Mouse (Mus musculus) kidney, adult 11 months (tissue): ENCODE measurements around the gene Pkn3.
"Not testable (repeated sequence)": the region's sequence is repeated elsewhere in the genome, so short reads cannot be mapped to it uniquely, and the experiment has no call there.

Experiments used
- DNase-seq: peaks from one replicate; pipeline ENCODE4 v3.0.0; 2022

The Pkn3 gene

DNA sequence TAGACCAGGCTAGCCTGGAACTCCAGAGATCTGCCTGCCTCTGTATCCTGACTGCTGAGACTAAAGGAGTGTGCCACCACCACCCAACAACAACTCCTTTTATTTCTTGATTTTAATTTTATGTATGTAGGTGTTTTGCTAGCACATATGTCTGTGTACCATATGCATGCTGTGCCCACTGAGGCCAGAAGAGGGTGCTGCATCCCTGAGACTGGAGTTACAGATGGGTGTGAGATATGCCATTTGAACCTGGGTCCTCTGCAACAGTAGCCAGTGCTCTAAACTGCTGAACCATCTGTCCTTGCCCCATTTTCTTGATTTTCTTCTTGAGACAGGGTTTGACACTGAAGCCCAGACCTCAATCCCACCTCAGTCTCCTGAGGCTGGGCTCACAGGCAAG lies 28.9 kb downstream of the Pkn3 start:
- peak; percentile 44 for DNase-seq

- no peak for DNase-seq
Observed at GRCm38 (mm10) chr2:30107646-30108045, 30.2 kb downstream of the Pkn3 start.

DNA sequence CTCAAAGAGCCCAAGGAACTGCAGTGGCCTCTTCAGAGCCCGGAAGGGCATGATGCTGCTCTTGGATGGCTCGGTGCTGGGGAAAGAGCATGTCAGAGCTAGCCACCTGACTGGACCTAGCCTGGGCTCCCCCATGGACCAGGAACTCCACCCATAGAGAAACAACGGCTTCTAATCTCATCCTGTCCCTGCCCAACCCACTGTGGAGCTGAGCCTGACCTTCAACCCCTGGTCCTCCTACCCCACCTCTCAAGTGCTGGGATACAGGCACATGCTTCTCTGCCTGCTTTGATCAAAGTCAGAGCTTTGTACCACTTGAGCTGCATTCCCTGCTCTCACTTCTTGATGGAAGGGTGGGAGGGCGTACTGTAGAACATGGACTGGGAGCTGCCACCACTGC lies 30.8 kb downstream of the Pkn3 start:
- no peak for DNase-seq

- no peak for DNase-seq
Observed at GRCm38 (mm10) chr2:30111500-30111899, 34.0 kb downstream of the Pkn3 start.

DNA sequence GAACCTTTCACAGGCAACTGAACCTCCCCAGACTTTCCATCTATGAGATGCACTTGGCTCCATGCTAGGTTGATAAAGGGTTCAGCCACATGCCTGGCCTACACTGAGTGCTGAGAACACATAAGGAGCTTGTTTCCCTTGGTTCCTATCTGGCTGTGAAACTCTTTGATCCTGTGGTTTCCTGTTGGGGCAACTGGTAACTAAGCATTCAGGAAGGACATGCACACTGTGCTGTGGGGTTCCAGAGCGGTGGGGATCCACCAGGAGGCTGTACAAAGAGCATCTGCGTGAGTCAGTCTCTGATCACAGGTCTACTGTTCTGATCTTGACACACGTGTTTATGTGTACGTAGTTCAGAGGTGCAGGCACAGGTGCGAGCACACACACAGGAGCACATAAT lies 35.1 kb downstream of the Pkn3 start:
- DNase-seq: no peak

GRCm38 (mm10) chr2:30119641-30120051 lies 42.2 kb downstream of the Pkn3 start:
- no peak for DNase-seq

DNA sequence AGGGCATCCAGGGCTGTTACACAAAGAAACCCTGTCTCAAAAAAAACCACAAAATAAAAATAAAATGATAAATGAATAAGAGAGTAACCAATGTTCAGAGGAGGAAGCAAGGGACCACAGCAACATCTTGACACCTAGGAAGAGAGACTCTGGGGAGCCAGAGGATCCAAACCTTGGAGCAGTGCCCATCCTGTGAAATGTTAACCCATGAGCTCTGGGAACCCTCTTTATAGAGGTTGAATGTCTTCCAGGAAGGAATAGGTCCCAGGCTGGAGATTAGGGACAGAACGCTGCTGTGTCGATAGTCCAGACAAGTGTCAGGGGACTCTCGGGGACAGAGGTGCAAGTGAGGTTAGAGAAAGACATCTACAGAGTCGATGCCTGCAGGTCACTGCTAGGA lies 42.8 kb downstream of the Pkn3 start:
- no peak for DNase-seq

GRCm38 (mm10) chr2:30122766-30123165 lies 45.3 kb downstream of the Pkn3 start:
- DNase-seq: no peak

- DNase-seq: no peak
Observed at GRCm38 (mm10) chr2:30123729-30124471, 46.4 kb downstream of the Pkn3 start.

GRCm38 (mm10) chr2:30124472-30125274 lies 47.2 kb downstream of the Pkn3 start, which contains the start of gene Zer1:
Zer1 (minus strand) TSS chr2:30124585.
- DNase-seq: peak; percentile 96

- DNase-seq: no peak
Observed at GRCm38 (mm10) chr2:30128789-30129188, 51.3 kb downstream of the Pkn3 start.

- DNase-seq: peak; percentile 58
Observed at GRCm38 (mm10) chr2:30130156-30130555, 52.7 kb downstream of the Pkn3 start.

DNA sequence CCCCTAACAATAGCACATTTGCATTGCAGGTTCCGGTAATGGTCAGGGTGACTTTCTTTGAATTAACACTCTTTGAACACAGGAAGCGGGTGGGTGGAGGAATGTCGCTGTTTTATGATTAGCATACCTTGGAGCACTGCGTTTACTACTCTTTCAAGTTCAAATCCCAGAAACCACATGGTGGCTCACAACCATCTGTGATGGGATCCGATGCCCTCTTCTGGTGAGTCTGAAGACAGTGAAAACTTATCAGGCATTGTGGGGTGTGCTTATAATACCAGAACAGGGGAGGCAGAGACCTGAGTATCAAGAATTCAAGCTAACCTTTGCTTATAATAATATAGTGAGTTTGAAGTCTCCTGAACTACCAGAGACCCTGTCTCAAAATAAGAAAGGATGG lies 53.8 kb downstream of the Pkn3 start:
- DNase-seq: not testable (repeated sequence)

- peak; percentile 89 for DNase-seq
Observed at GRCm38 (mm10) chr2:30132801-30133612, 55.5 kb downstream of the Pkn3 start.

GRCm38 (mm10) chr2:30133613-30134377 lies 56.3 kb downstream of the Pkn3 start, which contains the start of gene Tbc1d13:
Tbc1d13 (plus strand) TSS chr2:30133746.
- DNase-seq: peak; percentile 98

- no peak for DNase-seq
Observed at GRCm38 (mm10) chr2:30134378-30134711, 56.9 kb downstream of the Pkn3 start.

GRCm38 (mm10) chr2:30134928-30135620 lies 57.6 kb downstream of the Pkn3 start:
- peak; percentile 85 for DNase-seq

GRCm38 (mm10) chr2:30136458-30136857 lies 59.0 kb downstream of the Pkn3 start:
- DNase-seq: peak; percentile 65

DNA sequence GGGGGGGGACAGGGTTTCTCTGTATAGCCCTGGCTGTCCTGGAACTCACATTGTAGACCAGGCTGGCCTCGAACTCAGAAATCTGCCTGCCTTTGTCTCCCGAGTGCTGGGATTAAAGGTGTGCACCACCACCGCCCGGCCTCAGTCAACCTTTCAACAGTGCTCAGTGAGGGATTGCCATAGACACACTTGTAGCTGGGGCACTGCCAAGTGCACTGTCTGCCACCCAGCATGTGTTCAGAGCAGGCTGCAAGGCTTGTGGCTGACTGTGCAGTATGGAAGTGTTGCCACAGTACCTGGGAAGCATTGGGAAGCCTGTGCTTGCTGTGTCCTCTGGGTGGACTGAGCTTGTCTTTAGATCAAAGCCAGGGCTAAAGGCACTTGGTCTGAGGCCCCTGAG lies 62.5 kb downstream of the Pkn3 start:
- DNase-seq: not testable (repeated sequence)
